Mouse (Mus musculus): ENCODE measurements around the gene Trim66. TPM values are rescaled to one million over a fixed set of nuclear protein-coding genes. Genes with fewer than 3 reads are reported as not detected.

Gene Trim66
- 0.08 and 0.12 TPM in 2 replicates for polyA plus RNA-seq (2016; fragmentation: Nextera tagmentation; extraction: Ambion mirVana)

- Histone ChIP-seq H3K27ac (no peak within 1 kb of the TSS), H3K9me3 (replicated peaks) (no peaks in the 10 kb centered on the region), H3K4me2 (replicated peaks) (peak within 1 kb of the TSS; percentile 24; the same call in 1 of the 2 replicates), H3K4me3 (no peak within 1 kb of the TSS), H3K27me3 (no peaks in the 10 kb centered on the region), H3K4me1 (peaks cover 10% of the 10 kb centered on the region), H3K36me3 (no peaks in the 10 kb centered on the region), H3K9ac (no peak within 1 kb of the TSS)
- WGBS: 80% methylated on average over 4 of the region's 4 CpGs
- no peak for ATAC-seq (ENCODE audit: low FRiP score)
Observed at GRCm38 (mm10) chr7:109508034-109508433, at the start of gene Trim66. TSS of gene Trim66 (minus strand) at chr7:109508134.

DNA sequence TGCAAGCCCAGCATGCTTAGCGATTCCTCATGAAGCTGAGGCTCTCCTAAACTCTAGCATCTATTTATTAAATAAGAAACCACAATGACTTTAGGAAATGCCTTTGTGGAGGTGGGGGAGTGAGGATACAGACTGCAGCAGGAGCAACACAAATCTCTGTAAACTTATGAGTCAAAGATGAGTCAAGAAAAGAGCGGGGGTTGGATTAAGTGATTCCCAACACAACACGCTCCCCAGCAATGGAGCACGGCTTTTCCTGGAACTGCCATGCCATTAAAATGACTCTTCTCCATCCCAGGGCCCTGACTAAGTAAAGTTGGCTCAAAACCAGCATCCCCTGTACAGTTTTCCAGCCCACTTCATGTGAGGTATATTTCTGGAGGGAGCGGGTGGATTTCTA, 38.8 kb upstream of the Trim66 start:
- ATAC-seq (ENCODE audit: low FRiP score): no peak
- WGBS: 98% methylated on average over 5 of the region's 5 CpGs
- H3K27ac ChIP-seq: no peak overlapping the region
- H3K9ac ChIP-seq: no peak overlapping the region
- no peaks in the 10 kb centered on the region for H3K9me3 ChIP-seq (replicated peaks)
- no peak overlapping the region for H3K4me2 ChIP-seq (replicated peaks)
- H3K27me3 ChIP-seq: no peaks in the 10 kb centered on the region
- H3K4me1 ChIP-seq: no peaks in the 10 kb centered on the region
- H3K4me3 ChIP-seq: no peak overlapping the region
- H3K36me3 ChIP-seq: peaks cover 31% of the 10 kb centered on the region

DNA sequence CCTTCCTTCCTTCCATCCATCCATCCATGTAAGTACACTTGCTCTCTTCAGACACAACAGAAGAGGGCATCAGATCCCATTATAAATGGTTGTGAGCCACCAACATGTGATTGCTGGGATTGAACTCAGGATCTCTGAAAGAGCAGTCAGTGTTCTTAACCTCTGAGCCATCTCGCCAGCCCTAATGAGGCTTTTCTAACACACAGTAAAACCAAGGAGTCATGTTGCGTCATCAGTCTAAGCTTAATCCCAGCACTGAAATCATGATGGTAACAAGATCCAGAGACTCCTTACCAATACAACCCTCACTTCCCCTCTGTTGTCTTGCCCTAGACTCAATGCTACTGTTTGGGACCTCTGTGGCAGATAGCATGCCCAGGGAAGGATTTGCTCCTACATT, 38.3 kb upstream of the Trim66 start:
- no peak for ATAC-seq (ENCODE audit: low FRiP score)
- Histone ChIP-seq H3K4me3 (no peak overlapping the region), H3K4me2 (replicated peaks) (no peak overlapping the region), H3K9ac (no peak overlapping the region), H3K27ac (no peak overlapping the region), H3K27me3 (no peaks in the 10 kb centered on the region), H3K36me3 (peaks cover 31% of the 10 kb centered on the region), H3K4me1 (no peaks in the 10 kb centered on the region), H3K9me3 (replicated peaks) (no peaks in the 10 kb centered on the region)
- WGBS: 92% methylated on average over 2 of the region's 2 CpGs

DNA sequence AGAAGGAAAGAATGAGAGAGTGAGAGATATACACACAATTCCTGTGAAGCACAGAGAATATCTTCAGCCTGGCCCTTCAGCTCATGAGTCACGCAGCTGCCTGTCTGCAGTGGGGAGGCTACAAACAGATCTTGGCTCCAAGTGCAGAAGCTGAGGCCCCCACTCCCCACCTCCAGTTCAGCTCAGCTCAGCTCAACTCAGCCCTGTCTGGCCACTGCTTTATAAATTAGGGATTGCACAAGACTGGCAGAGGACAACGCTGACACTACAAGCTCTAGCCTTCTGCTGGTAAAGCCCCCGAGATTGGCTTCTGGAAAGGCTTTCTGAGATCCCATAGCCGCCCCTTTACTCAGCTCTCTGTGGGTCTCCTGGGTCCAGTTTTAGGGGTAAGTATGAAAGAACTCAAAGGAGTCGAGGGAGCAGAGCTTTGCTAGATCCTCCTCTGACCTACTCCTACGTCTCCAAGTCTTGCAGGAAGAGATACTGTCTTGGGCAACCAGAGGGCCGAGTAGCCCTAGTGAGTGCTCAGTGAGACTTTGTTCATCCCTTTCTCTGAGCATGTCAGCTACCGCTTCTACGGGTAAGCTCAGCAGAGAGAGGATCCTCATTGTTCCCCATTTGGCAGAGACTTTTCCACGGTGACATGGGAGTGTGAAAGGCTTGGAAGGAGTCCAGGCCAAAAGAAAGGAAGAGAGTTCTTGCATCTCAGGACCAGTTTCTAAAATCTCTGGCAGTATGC, 37.5 kb upstream of the Trim66 start:
- Histone ChIP-seq H3K4me1 (no peaks in the 10 kb centered on the region), H3K4me3 (no peak overlapping the region), H3K27ac (no peak overlapping the region), H3K36me3 (peaks cover 26% of the 10 kb centered on the region), H3K9ac (no peak overlapping the region), H3K27me3 (no peaks in the 10 kb centered on the region), H3K4me2 (replicated peaks) (no peak overlapping the region), H3K9me3 (replicated peaks) (no peaks in the 10 kb centered on the region)
- WGBS: 85% methylated on average over 10 of the region's 10 CpGs
- no peak for ATAC-seq (ENCODE audit: low FRiP score)

GRCm38 (mm10) chr7:109544792-109545191, 36.9 kb upstream of the Trim66 start:
- H3K4me1 ChIP-seq: no peaks in the 10 kb centered on the region
- H3K4me3 ChIP-seq: no peak overlapping the region
- peaks cover 27% of the 10 kb centered on the region for H3K36me3 ChIP-seq
- no peaks in the 10 kb centered on the region for H3K27me3 ChIP-seq
- ATAC-seq (ENCODE audit: low FRiP score): no peak
- no peaks in the 10 kb centered on the region for H3K9me3 ChIP-seq (replicated peaks)
- H3K27ac ChIP-seq: no peak overlapping the region
- WGBS: 78% methylated on average over 5 of the region's 5 CpGs
- no peak overlapping the region for H3K4me2 ChIP-seq (replicated peaks)
- no peak overlapping the region for H3K9ac ChIP-seq

DNA sequence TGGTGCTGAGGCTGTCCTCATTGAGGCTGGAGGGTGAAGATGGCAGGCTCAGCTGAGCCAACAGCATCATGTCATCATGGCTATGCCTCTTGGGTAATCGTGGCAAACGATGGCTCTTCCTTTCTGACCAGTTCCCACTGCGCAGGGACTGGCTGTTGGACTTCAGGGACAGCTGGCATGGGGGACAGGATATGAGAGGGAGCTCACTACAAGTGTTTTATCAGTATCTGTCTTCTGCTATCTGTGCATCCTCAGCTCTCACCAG, 34.4 kb upstream of the Trim66 start:
- WGBS: 89% methylated on average over 3 of the region's 3 CpGs
- Histone ChIP-seq H3K27me3 (no peaks in the 10 kb centered on the region), H3K4me3 (no peak overlapping the region), H3K4me1 (no peaks in the 10 kb centered on the region), H3K27ac (no peak overlapping the region), H3K9ac (no peak overlapping the region), H3K4me2 (replicated peaks) (no peak overlapping the region), H3K9me3 (replicated peaks) (no peaks in the 10 kb centered on the region), H3K36me3 (peaks cover 32% of the 10 kb centered on the region; the same call in 1 of the 2 replicates)
- no peak for ATAC-seq (ENCODE audit: low FRiP score)

DNA sequence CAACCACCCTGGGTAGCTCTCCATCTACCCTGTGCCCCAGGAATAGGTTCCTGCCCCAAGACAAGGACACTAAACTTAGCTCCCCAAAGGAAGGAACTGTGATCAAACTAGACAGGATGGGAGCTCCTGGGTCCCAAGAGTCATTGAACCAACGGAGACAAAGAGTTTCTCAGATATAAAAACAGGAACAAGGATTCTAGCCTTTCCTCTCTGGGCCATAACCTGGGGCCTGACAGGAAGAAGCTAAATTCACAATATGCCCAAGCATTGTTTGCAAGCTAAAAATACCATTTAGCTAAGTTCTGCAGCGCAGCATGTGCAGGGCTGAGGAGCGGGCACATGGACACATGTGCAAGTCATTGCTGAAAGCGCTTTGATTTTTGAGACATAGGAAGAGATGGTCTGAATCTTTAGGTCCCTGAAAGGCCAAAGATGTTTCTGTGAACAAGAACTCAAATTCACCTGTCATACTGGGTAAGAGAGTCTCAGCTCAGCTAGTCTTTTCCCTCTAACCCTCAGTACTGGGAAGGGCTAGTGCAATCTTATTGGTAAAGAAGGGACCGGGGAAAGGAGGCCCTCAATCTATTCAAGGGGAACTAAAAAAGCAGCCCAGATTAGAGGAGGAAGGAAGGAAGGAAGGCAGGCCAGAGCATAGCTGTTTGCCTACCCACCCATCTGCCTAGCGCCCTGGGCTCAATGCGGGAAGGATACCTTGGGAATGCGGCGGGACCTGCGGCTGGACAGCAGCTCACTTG, 33.9 kb upstream of the Trim66 start:
- no peaks in the 10 kb centered on the region for H3K9me3 ChIP-seq (replicated peaks)
- no peak overlapping the region for H3K4me3 ChIP-seq
- ATAC-seq (ENCODE audit: low FRiP score): no peak
- no peak overlapping the region for H3K9ac ChIP-seq
- H3K4me2 ChIP-seq (replicated peaks): no peak overlapping the region
- H3K36me3 ChIP-seq: peaks cover 32% of the 10 kb centered on the region; the same call in 1 of the 2 replicates
- H3K4me1 ChIP-seq: 0 out of 2 replicates have a peak, but pooled peaks cover 1% of the 10 kb centered on the region
- WGBS: 95% methylated on average over 10 of the region's 10 CpGs
- no peak overlapping the region for H3K27ac ChIP-seq
- H3K27me3 ChIP-seq: no peaks in the 10 kb centered on the region

DNA sequence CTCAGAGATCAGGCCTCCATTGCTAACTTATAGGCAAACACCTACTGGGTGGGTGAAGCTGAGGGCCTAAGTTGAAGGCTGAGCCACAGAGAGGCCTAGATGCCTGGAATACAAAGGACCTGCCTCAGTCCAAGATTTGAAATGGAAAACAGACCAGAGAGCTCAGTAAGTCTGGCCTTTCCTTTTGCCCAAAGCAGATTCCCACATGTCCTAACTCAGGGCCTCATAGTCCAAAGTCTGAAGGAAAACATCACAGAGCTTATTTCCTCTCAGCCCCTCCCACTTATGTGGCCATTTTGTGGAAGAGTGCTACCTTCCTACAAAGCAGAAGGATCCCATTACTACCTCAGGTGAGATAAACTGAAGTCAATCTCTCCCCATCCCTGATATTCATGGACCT, 33.0 kb upstream of the Trim66 start:
- Histone ChIP-seq H3K4me3 (no peak overlapping the region), H3K4me1 (0 out of 2 replicates have a peak, but pooled peaks cover 3% of the 10 kb centered on the region), H3K9ac (no peak overlapping the region), H3K4me2 (replicated peaks) (no peak overlapping the region), H3K9me3 (replicated peaks) (no peaks in the 10 kb centered on the region), H3K27me3 (no peaks in the 10 kb centered on the region), H3K36me3 (peaks cover 29% of the 10 kb centered on the region; the same call in 1 of the 2 replicates), H3K27ac (no peak overlapping the region)
- ATAC-seq (ENCODE audit: low FRiP score): no peak

GRCm38 (mm10) chr7:109536451-109536946, 28.6 kb upstream of the Trim66 start:
- no peak overlapping the region for H3K4me3 ChIP-seq
- H3K4me2 ChIP-seq (replicated peaks): no peak overlapping the region
- ATAC-seq (ENCODE audit: low FRiP score): peak; percentile 32; the same call in 1 of the 2 replicates
- H3K36me3 ChIP-seq: peaks cover 32% of the 10 kb centered on the region
- H3K27me3 ChIP-seq: no peaks in the 10 kb centered on the region
- H3K9me3 ChIP-seq (replicated peaks): no peaks in the 10 kb centered on the region
- peak overlapping the region; percentile 52; the same call in 1 of the 2 replicates for H3K27ac ChIP-seq
- 0 out of 2 replicates have a peak, but pooled peaks cover 3% of the 10 kb centered on the region for H3K4me1 ChIP-seq
- H3K9ac ChIP-seq: no peak overlapping the region
- 41% methylated on average over 4 of the region's 4 CpGs for WGBS

DNA sequence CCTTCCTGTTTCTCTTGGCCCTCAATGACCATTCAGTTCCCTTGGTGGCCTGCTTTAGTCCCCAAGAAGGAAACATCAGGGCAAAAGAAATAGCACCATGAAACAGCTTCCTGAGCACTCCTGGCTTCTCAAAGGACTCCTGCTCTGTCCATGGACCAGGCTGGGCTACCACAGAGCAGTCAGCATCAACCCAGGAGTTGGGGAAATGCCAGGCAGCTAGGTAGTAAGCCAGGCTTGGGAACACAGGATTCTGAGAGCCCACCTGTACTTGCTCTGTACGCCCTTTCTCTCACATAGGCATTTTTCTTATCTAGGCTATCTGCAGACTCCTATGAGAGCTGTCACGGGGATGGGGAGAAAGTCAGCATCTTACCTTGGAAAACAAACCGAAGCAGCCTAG, 27.0 kb upstream of the Trim66 start:
- Histone ChIP-seq H3K4me3 (no peak overlapping the region), H3K36me3 (peaks cover 44% of the 10 kb centered on the region), H3K9ac (no peak overlapping the region), H3K27ac (no peak overlapping the region), H3K4me2 (replicated peaks) (no peak overlapping the region), H3K27me3 (no peaks in the 10 kb centered on the region), H3K4me1 (0 out of 2 replicates have a peak, but pooled peaks cover 3% of the 10 kb centered on the region), H3K9me3 (replicated peaks) (no peaks in the 10 kb centered on the region)
- no peak for ATAC-seq (ENCODE audit: low FRiP score)
- 92% methylated on average over 3 of the region's 3 CpGs for WGBS

GRCm38 (mm10) chr7:109533888-109534287, 26.0 kb upstream of the Trim66 start:
- Histone ChIP-seq H3K27me3 (no peaks in the 10 kb centered on the region), H3K9me3 (replicated peaks) (no peaks in the 10 kb centered on the region), H3K36me3 (peaks cover 39% of the 10 kb centered on the region), H3K4me1 (0 out of 2 replicates have a peak, but pooled peaks cover 3% of the 10 kb centered on the region), H3K4me3 (no peak overlapping the region), H3K27ac (no peak overlapping the region), H3K4me2 (replicated peaks) (no peak overlapping the region), H3K9ac (no peak overlapping the region)
- 91% methylated on average over 4 of the region's 4 CpGs for WGBS
- no peak for ATAC-seq (ENCODE audit: low FRiP score)

DNA sequence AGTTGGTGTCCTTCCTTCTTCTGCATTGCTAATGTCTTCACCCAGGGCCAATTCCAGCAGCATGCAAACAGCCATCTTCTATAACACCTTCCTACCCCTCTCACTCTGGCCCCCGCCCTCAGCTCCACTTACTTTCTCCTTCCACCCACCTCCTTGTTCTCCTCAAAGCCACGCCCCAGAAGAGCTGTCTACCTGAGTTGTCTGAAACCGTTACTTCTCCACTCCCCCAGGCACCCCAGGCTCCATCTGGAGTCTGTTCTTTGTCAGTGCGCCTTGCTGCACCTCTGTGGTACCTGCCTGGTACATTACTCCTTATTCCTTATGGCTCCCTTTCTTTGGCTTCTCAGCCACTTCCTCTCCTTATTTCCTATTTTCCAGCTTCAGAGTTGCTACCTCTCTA, 25.2 kb upstream of the Trim66 start:
- ATAC-seq (ENCODE audit: low FRiP score): no peak
- Histone ChIP-seq H3K4me2 (replicated peaks) (no peak overlapping the region), H3K36me3 (peaks cover 37% of the 10 kb centered on the region), H3K27me3 (no peaks in the 10 kb centered on the region), H3K9me3 (replicated peaks) (no peaks in the 10 kb centered on the region), H3K9ac (no peak overlapping the region), H3K4me3 (no peak overlapping the region), H3K27ac (no peak overlapping the region), H3K4me1 (0 out of 2 replicates have a peak, but pooled peaks cover 3% of the 10 kb centered on the region)
- 81% methylated on average over 4 of the region's 4 CpGs for WGBS

Measured in hindbrain, embryonic 12.5 days (tissue).